Comparison of ENCODE assay signal across 20 mouse cellular contexts in genomic region chr13:56144021-56144420, GRCm38 (mm10). TPM values are rescaled to one million over a fixed set of nuclear protein-coding genes. Genes with fewer than 3 reads are reported as not detected.
DNase-seq lines count a peak whose midpoint lies in the region; ATAC-seq and TF ChIP-seq lines count a peak whose summit lies in the region.
"Had no signal": no experiment of that assay in that cellular context is flagged by ENCODE, and none has a peak within 500 bp of the region (broad histone marks: within the 10 kb centered on the region; RNA-seq: fewer than 3 reads in every experiment).

No protein-coding gene starts in this region.

- ATAC-seq in kidney, embryonic 15.5 days (replicated peaks; ENCODE audit: low FRiP score): no peak
- no peak for ATAC-seq in forebrain, postnatal 0 days
- ATAC-seq: forebrain, embryonic 13.5 days had no signal

- TF ChIP-seq EP300 in ES-Bruce4 (IDR thresholded peaks at IDR 0.05; ENCODE audit: insufficient read depth, low read depth, low read length): no peak

- no peaks in the 10 kb centered on the region for H3K9me3 ChIP-seq in kidney, embryonic 15.5 days (replicated peaks)
- H3K9me3 ChIP-seq in ES-Bruce4 (replicated peaks; ENCODE audit: control insufficient read depth, insufficient read depth, low read length, poor library complexity, severe bottlenecking): no peaks in the 10 kb centered on the region
- no peaks in the 10 kb centered on the region for H3K9me3 ChIP-seq in forebrain, postnatal 0 days (ENCODE audit: low read length)
- H3K9me3 ChIP-seq: forebrain, embryonic 13.5 days; limb, embryonic 12.5 days; liver, embryonic 13.5 days; midbrain, embryonic 12.5 days had no signal

- TF ChIP-seq POLR2A in kidney, adult 2 months (IDR thresholded peaks at IDR 0.05; ENCODE audit: low read depth, low read length): no peak
- TF ChIP-seq POLR2A in ES-Bruce4 (IDR thresholded peaks at IDR 0.05; ENCODE audit: insufficient read depth, low read length): no peak

- no peak overlapping the region for H3K9ac ChIP-seq in kidney, embryonic 15.5 days
- no peak overlapping the region for H3K9ac ChIP-seq in ES-Bruce4 (ENCODE audit: low read depth, poor library complexity, severe bottlenecking)
- no peak overlapping the region for H3K9ac ChIP-seq in forebrain, postnatal 0 days
- H3K9ac ChIP-seq: forebrain, embryonic 13.5 days; hindbrain, embryonic 14.5 days; limb, embryonic 12.5 days; liver, embryonic 13.5 days; midbrain, embryonic 12.5 days had no signal

- WGBS in kidney, adult 2 months: 59% methylated on average over 2 of the region's 2 CpGs
- 51% methylated on average over 2 of the region's 2 CpGs for WGBS in kidney, embryonic 15.5 days
- 57% methylated on average over 2 of the region's 2 CpGs for WGBS in forebrain, postnatal 0 days

- H3K27me3 ChIP-seq in kidney, adult 2 months (replicated peaks; ENCODE audit: control insufficient read depth, insufficient read depth, low read length): no peaks in the 10 kb centered on the region
- peaks cover 5% of the 10 kb centered on the region; the same call in 1 of the 2 replicates for H3K27me3 ChIP-seq in kidney, embryonic 15.5 days
- no peaks in the 10 kb centered on the region for H3K27me3 ChIP-seq in ES-Bruce4 (ENCODE audit: control insufficient read depth, insufficient read depth, low read length, poor library complexity, severe bottlenecking)
- H3K27me3 ChIP-seq in forebrain, postnatal 0 days (ENCODE audit: insufficient read depth, low read length): no peaks in the 10 kb centered on the region
- H3K27me3 ChIP-seq: limb, embryonic 12.5 days; liver, embryonic 13.5 days had no signal

- TF ChIP-seq CTCF in kidney, adult 2 months (conservative IDR thresholded peaks at IDR 0.05; ENCODE audit: insufficient read depth, insufficient read length, low read depth, low read length): no peak
- TF ChIP-seq CTCF in ES-Bruce4 (IDR thresholded peaks at IDR 0.05; ENCODE audit: low read depth, low read length): no peak
- no peak for TF ChIP-seq CTCF in forebrain, postnatal 0 days (IDR thresholded peaks at IDR 0.05; ENCODE audit: low read depth)

- H3K4me3 ChIP-seq in kidney, adult 2 months (ENCODE audit: insufficient read depth, low read depth, low read length): no peak overlapping the region
- H3K4me3 ChIP-seq in kidney, embryonic 15.5 days (replicated peaks): no peak overlapping the region
- H3K4me3 ChIP-seq in ES-Bruce4 (ENCODE audit: low read depth, low read length): no peak overlapping the region
- H3K4me3 ChIP-seq in forebrain, postnatal 0 days (ENCODE audit: low read depth, low read length): no peak overlapping the region
- H3K4me3 ChIP-seq: forebrain, embryonic 13.5 days; limb, embryonic 12.5 days; liver, embryonic 13.5 days; midbrain, embryonic 12.5 days had no signal

- H3K4me2 ChIP-seq in kidney, embryonic 15.5 days: no peak overlapping the region
- no peak overlapping the region for H3K4me2 ChIP-seq in forebrain, postnatal 0 days (ENCODE audit: low read depth)
- H3K4me2 ChIP-seq: forebrain, embryonic 13.5 days; hindbrain, embryonic 14.5 days; limb, embryonic 12.5 days; liver, embryonic 13.5 days; midbrain, embryonic 12.5 days had no signal

- no peaks in the 10 kb centered on the region for H3K4me1 ChIP-seq in kidney, adult 2 months (ENCODE audit: control insufficient read depth, insufficient read depth, low read length)
- peaks cover 16% of the 10 kb centered on the region for H3K4me1 ChIP-seq in kidney, embryonic 15.5 days
- peaks cover 16% of the 10 kb centered on the region for H3K4me1 ChIP-seq in ES-Bruce4 (ENCODE audit: control insufficient read depth, insufficient read depth, low read length)
- no peaks in the 10 kb centered on the region for H3K4me1 ChIP-seq in forebrain, postnatal 0 days (ENCODE audit: insufficient read depth)

- no peaks in the 10 kb centered on the region for H3K36me3 ChIP-seq in kidney, adult 2 months (ENCODE audit: control insufficient read depth, insufficient read depth, low read length)
- H3K36me3 ChIP-seq in kidney, embryonic 15.5 days: no peaks in the 10 kb centered on the region
- H3K36me3 ChIP-seq in ES-Bruce4 (ENCODE audit: control insufficient read depth, insufficient read depth, low read length, poor library complexity, severe bottlenecking): no peaks in the 10 kb centered on the region
- no peaks in the 10 kb centered on the region for H3K36me3 ChIP-seq in forebrain, postnatal 0 days (ENCODE audit: insufficient read depth)
- H3K36me3 ChIP-seq: limb, embryonic 12.5 days; liver, embryonic 13.5 days; midbrain, embryonic 12.5 days had no signal

- peak overlapping the region; percentile 80 for H3K27ac ChIP-seq in kidney, adult 2 months (ENCODE audit: insufficient read depth, low read depth, low read length)
- no peak overlapping the region for H3K27ac ChIP-seq in kidney, embryonic 15.5 days
- H3K27ac ChIP-seq in ES-Bruce4 (ENCODE audit: insufficient read depth, low read length): peak overlapping the region; percentile 98
- no peak overlapping the region for H3K27ac ChIP-seq in forebrain, postnatal 0 days (ENCODE audit: low read depth, low read length)
- H3K27ac ChIP-seq: forebrain, embryonic 13.5 days; hindbrain, embryonic 14.5 days; limb, embryonic 12.5 days; liver, embryonic 13.5 days; midbrain, embryonic 12.5 days had no signal

- peak; percentile 73 for DNase-seq in kidney, adult 2 months
- DNase-seq in kidney, adult 9 months: peak; percentile 68
- DNase-seq in lung, postnatal 36 days: peak; percentile 34
- no peak for DNase-seq in adipocyte (ENCODE audit: low spot score)
- DNase-seq in cerebellum, postnatal 25 days: no peak
- no peak for DNase-seq in forebrain, postnatal 0 days
- DNase-seq: adrenal gland, adult 8-10 months; B cell, adult 2 months; cerebellum, adult 8-10 months; gastrocnemius, postnatal 10 days; heart, adult 18-20 months; heart, postnatal 36 days; liver, embryonic 13.5 days; thymus, adult 18-20 months had no signal

RNA-seq across cellular contexts. Expression of gene H2afy, which starts 7.9 kb away (rescaled TPM):
- 74.5 and 89.3 TPM in 2 replicates for polyA plus RNA-seq in kidney, adult 2 months (2012; rRNA removed)
- polyA plus RNA-seq in kidney, embryonic 15.5 days (2015; fragmentation: Nextera tagmentation; extraction: Ambion mirVana): 395 and 406 TPM in 2 replicates
- 222 and 240 TPM in 2 replicates for polyA plus RNA-seq in ES-Bruce4 (2011; ENCODE audit: insufficient read depth, insufficient read length, low read depth, missing spikeins)
- 151 and 181 TPM in 2 replicates for total RNA-seq in forebrain, postnatal 0 days (2014; rRNA removed)
- polyA plus RNA-seq in forebrain, postnatal 0 days (2015; fragmentation: Nextera tagmentation; extraction: Ambion mirVana): 169 and 171 TPM in 2 replicates

RNA-seq across cellular contexts. Expression of gene Tifab, which starts 34.7 kb away (rescaled TPM):
- 2.4 and 2.8 TPM in 2 replicates for polyA plus RNA-seq in kidney, adult 2 months (2012; rRNA removed)
- polyA plus RNA-seq in kidney, embryonic 15.5 days (2015; fragmentation: Nextera tagmentation; extraction: Ambion mirVana): 2.1 and 2.4 TPM in 2 replicates
- polyA plus RNA-seq in ES-Bruce4 (2011; ENCODE audit: insufficient read depth, insufficient read length, low read depth, missing spikeins): 0.18 TPM in 1 of 2 replicates, not detected in the other
- 0.05 and 0.92 TPM in 2 replicates for total RNA-seq in forebrain, postnatal 0 days (2014; rRNA removed)
- 0.58 and 0.61 TPM in 2 replicates for polyA plus RNA-seq in forebrain, postnatal 0 days (2015; fragmentation: Nextera tagmentation; extraction: Ambion mirVana)

Comparison
In these comparisons a context has a peak if more than half of its experiments do, and no peak if none do; other contexts are left out.
1. H3K27ac ChIP-seq: peak in kidney, adult 2 months (single experiment) and ES-Bruce4 (single experiment); none in kidney, embryonic 15.5 days (single experiment) and forebrain, postnatal 0 days (single experiment).
2. DNase-seq: peak in kidney, adult 2 months (single experiment), kidney, adult 9 months (single experiment) and lung, postnatal 36 days (single experiment); none in adipocyte (single experiment), cerebellum, postnatal 25 days (0 of 2) and forebrain, postnatal 0 days (single experiment).